Mouse (Mus musculus): ENCODE data around the gene Arhgef38.

Gene Arhgef38

DNA sequence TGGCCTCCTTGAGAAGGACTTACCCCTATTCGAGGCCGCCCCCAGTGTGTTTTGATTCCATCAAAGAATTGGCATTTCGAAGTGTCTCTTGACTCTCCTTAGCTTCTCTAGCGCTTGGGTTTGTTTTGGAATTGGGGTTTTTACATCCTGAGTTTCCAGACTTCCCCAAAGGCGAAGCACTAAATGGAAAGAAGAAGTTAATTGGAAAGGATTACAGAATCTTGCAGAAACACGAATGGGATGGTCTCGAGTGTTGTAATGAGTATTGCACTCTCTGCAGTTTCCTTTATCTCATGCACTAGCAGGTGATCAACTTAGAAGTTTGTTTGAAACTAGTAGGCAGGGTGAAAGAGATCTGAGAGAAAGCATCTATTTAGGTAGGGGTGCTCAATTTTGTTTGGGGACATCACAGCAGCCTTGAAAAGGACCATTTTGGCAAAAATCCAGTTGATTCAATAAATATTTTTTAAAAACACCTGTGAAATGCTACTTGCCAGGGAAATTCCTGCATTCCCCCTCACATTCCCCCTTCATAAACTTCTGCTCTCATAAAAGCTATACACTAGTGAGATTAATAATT, 142.4 kb downstream of the Arhgef38 start:
- no peak for DNase-seq (ENCODE audit: low read depth, low spot score)
- Histone ChIP-seq H3K36me3 (ENCODE audit: control insufficient read depth, insufficient read depth, low read length, poor library complexity, severe bottlenecking) (no peaks in the 10 kb centered on the region), H3K27me3 (ENCODE audit: control insufficient read depth, insufficient read depth, low read length, poor library complexity, severe bottlenecking) (no peaks in the 10 kb centered on the region)

GRCm38 (mm10) chr3:133091664-133092273, 143.0 kb downstream of the Arhgef38 start, which contains the start of the genes Ints12 and Gstcd:
Gene Ints12, plus strand, starts transcription at chr3:133091840.
Gene Gstcd, minus strand, starts transcription at chr3:133092033.
- no peaks in the 10 kb centered on the region for H3K27me3 ChIP-seq (ENCODE audit: control insufficient read depth, insufficient read depth, low read length, poor library complexity, severe bottlenecking)
- peak; percentile 95 for DNase-seq (ENCODE audit: low read depth, low spot score)
- H3K36me3 ChIP-seq (ENCODE audit: control insufficient read depth, insufficient read depth, low read length, poor library complexity, severe bottlenecking): no peaks in the 10 kb centered on the region

GRCm38 (mm10) chr3:133091121-133091663, 143.6 kb downstream of the Arhgef38 start:
- Histone ChIP-seq H3K27me3 (ENCODE audit: control insufficient read depth, insufficient read depth, low read length, poor library complexity, severe bottlenecking) (no peaks in the 10 kb centered on the region), H3K36me3 (ENCODE audit: control insufficient read depth, insufficient read depth, low read length, poor library complexity, severe bottlenecking) (no peaks in the 10 kb centered on the region)
- DNase-seq (ENCODE audit: low read depth, low spot score): no peak

- DNase-seq (ENCODE audit: low read depth, low spot score): peak; percentile 2
- H3K36me3 ChIP-seq (ENCODE audit: control insufficient read depth, insufficient read depth, low read length, poor library complexity, severe bottlenecking): no peaks in the 10 kb centered on the region
- no peaks in the 10 kb centered on the region for H3K27me3 ChIP-seq (ENCODE audit: control insufficient read depth, insufficient read depth, low read length, poor library complexity, severe bottlenecking)
These were observed 144.3 kb downstream of the Arhgef38 start for GRCm38 (mm10) chr3:133090247-133091120.

- H3K27me3 ChIP-seq (ENCODE audit: control insufficient read depth, insufficient read depth, low read length, poor library complexity, severe bottlenecking): no peaks in the 10 kb centered on the region
- H3K36me3 ChIP-seq (ENCODE audit: control insufficient read depth, insufficient read depth, low read length, poor library complexity, severe bottlenecking): peaks cover 9% of the 10 kb centered on the region
- peak; percentile 73 for DNase-seq (ENCODE audit: low read depth, low spot score)
These were observed 148.9 kb downstream of the Arhgef38 start for GRCm38 (mm10) chr3:133085858-133086257.

DNA sequence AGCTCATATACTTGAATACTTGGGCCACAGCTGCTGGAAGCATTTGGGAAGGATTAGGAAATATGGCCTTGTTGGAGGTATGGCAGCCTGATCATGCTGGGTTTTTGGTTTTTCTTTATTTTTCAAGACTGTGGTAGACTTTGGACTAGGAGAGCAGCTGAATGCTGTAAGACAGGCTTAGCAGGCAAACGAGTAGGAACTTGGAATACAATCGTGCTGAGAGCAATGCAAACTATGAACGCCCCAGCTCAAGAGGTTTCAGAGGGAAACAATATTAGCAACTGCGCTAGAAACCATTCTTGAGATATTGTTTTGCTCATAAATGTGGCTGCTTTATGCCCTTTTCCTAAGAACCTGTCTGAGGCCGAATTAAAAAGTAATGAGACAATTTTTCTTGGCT, 152.0 kb downstream of the Arhgef38 start:
- no peak for DNase-seq (ENCODE audit: low read depth, low spot score)

GRCm38 (mm10) chr3:133075560-133075959, 159.2 kb downstream of the Arhgef38 start:
- DNase-seq (ENCODE audit: low read depth, low spot score): no peak
- H3K27me3 ChIP-seq (ENCODE audit: control insufficient read depth, insufficient read depth, low read length, poor library complexity, severe bottlenecking): no peaks in the 10 kb centered on the region
- 0 out of 2 replicates have a peak, but pooled peaks cover 2% of the 10 kb centered on the region for H3K36me3 ChIP-seq (ENCODE audit: control insufficient read depth, insufficient read depth, low read length, poor library complexity, severe bottlenecking)

More for the DNA sequence above, 152.0 kb downstream of the Arhgef38 start:
- Histone ChIP-seq H3K36me3 (ENCODE audit: control insufficient read depth, insufficient read depth, low read length, poor library complexity, severe bottlenecking) (peaks cover 11% of the 10 kb centered on the region), H3K27me3 (ENCODE audit: control insufficient read depth, insufficient read depth, low read length, poor library complexity, severe bottlenecking) (no peaks in the 10 kb centered on the region)
